7 mouse cellular contexts compared by ENCODE assay signal in the genomic region with DNA sequence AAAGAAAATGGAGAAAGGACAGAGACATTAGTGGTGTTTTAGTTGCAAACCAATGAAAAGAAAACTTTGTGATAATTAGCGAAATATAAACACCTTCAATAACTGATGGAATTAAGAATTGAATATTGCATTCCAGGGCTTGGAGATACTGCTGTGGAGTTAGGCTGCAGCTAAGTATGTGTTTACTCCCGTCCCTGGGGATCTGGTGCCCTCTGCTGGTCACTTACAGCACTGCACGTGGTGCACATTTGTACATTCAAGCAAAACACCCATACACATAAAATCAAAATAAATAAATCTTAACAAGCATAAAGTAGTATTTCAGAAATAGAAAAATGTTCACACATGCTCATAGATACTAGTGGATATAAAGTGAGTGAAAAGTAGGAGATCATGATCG.
DNase-seq lines count a peak whose midpoint lies in the region; ATAC-seq and TF ChIP-seq lines count a peak whose summit lies in the region.

No protein-coding gene starts in this region.

- peak; percentile 97 for TF ChIP-seq CTCF in forebrain, postnatal 0 days (IDR thresholded peaks at IDR 0.05; ENCODE audit: low read depth)

- intact Hi-C loops in left cerebral cortex, postnatal 36 days (cut with DNase I), result no loop called here

- DNase-seq in T-cell, adult 2 months (ENCODE audit: low spot score), result peak; percentile 38
- DNase-seq in cerebellum, adult 11 months, result peak; percentile 62
- DNase-seq in forebrain, postnatal 0 days, result peak; percentile 85
- DNase-seq in kidney, adult 11 months, result peak; percentile 46
- DNase-seq in left cerebral cortex, postnatal 36 days (ENCODE audit: low spot score in 2 of 2), result peak; percentile 76 to 77
- DNase-seq in spleen, adult 18-20 months, result peak; percentile 51 to 81

- no peaks in the 10 kb centered on the region for H3K9me3 ChIP-seq in forebrain, postnatal 0 days (ENCODE audit: low read length)
- no peaks in the 10 kb centered on the region for H3K9me3 ChIP-seq in midbrain, embryonic 15.5 days

- no peak overlapping the region for H3K9ac ChIP-seq in forebrain, postnatal 0 days
- no peak overlapping the region for H3K9ac ChIP-seq in midbrain, embryonic 15.5 days

- H3K4me3 ChIP-seq in forebrain, postnatal 0 days (ENCODE audit: low read depth, low read length), result no peak overlapping the region
- H3K4me3 ChIP-seq in midbrain, embryonic 15.5 days, result no peak overlapping the region

- H3K4me1 ChIP-seq in forebrain, postnatal 0 days (ENCODE audit: insufficient read depth), result no peaks in the 10 kb centered on the region
- no peaks in the 10 kb centered on the region for H3K4me1 ChIP-seq in midbrain, embryonic 15.5 days

- WGBS in forebrain, postnatal 0 days, result 22% methylated on average over 4 of the region's 4 CpGs
- WGBS in midbrain, embryonic 15.5 days, result 18% methylated on average over 4 of the region's 4 CpGs

- no peak overlapping the region for H3K27ac ChIP-seq in forebrain, postnatal 0 days (ENCODE audit: low read depth, low read length)
- H3K27ac ChIP-seq in midbrain, embryonic 15.5 days, result no peak overlapping the region

- peak; percentile 78 for ATAC-seq in forebrain, postnatal 0 days
- peak; percentile 76 for ATAC-seq in midbrain, embryonic 15.5 days (replicated peaks)

- no peaks in the 10 kb centered on the region for H3K27me3 ChIP-seq in forebrain, postnatal 0 days (ENCODE audit: insufficient read depth, low read length)
- H3K27me3 ChIP-seq in midbrain, embryonic 15.5 days (replicated peaks), result no peaks in the 10 kb centered on the region

- no peak overlapping the region for H3K4me2 ChIP-seq in forebrain, postnatal 0 days (ENCODE audit: low read depth)
- no peak overlapping the region for H3K4me2 ChIP-seq in midbrain, embryonic 15.5 days

- H3K36me3 ChIP-seq in forebrain, postnatal 0 days (ENCODE audit: insufficient read depth), result no peaks in the 10 kb centered on the region
- no peaks in the 10 kb centered on the region for H3K36me3 ChIP-seq in midbrain, embryonic 15.5 days (replicated peaks)
